Mouse (Mus musculus): ENCODE measurements around the gene Ifnar1.

DNA sequence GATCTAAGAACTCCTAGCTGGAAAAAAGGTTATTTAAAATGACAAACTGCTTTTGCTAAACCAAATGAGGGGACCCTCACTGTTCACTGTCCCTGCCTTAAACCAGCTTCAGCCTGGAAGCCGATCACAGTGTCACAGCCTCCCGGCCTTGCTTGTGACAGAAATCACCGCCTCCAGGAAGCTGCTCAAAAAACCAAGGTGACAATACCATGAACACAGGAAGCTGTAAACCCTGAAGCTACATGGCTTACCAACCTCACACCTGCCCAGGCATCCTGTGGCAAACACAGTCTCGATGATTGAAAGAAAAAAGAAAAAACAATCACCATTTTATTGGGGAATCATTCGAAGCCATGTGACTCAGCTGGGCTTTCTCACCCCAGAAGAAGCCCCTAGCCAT, 39.5 kb upstream of the Ifnar1 start:
- TF ChIP-seq REST (IDR thresholded peaks at IDR 0.05; ENCODE audit: insufficient read depth, insufficient read length) (no peak), POLR2A (IDR thresholded peaks at IDR 0.05; ENCODE audit: insufficient read length, low read depth) (no peak), TCF12 (IDR thresholded peaks at IDR 0.05; ENCODE audit: insufficient read depth, poor library complexity, severe bottlenecking) (no peak), E2F4 (IDR thresholded peaks at IDR 0.05; ENCODE audit: insufficient read depth) (no peak), MAX (IDR thresholded peaks at IDR 0.05; ENCODE audit: low read depth) (no peak), TCF3 (IDR thresholded peaks at IDR 0.05; ENCODE audit: insufficient read length, low read depth) (no peak), POLR2AphosphoS2 (IDR thresholded peaks at IDR 0.05; ENCODE audit: insufficient read length, low read depth) (no peak), MYOD1 (IDR thresholded peaks at IDR 0.05; ENCODE audit: control insufficient read depth in 1 of 3, insufficient read length in 2 of 3, low read depth in 2 of 3) (no peak), USF1 (IDR thresholded peaks at IDR 0.05; ENCODE audit: low read depth) (no peak), CEBPB (IDR thresholded peaks at IDR 0.05; ENCODE audit: insufficient read depth, poor library complexity, severe bottlenecking) (no peak), SRF (IDR thresholded peaks at IDR 0.05; ENCODE audit: control insufficient read depth, insufficient read length, low read depth) (no peak), MYOG (IDR thresholded peaks at IDR 0.05; ENCODE audit: control insufficient read depth in 1 of 3, insufficient read depth in 1 of 3, insufficient read length in 2 of 3, low read depth in 2 of 3) (no peak)
